Mouse (Mus musculus) myocyte (in vitro differentiated cells): Measurements from ENCODE around the gene Gabrp. TPM values are rescaled to one million over a fixed set of nuclear protein-coding genes. Genes with fewer than 3 reads are reported as not detected.

Source experiments
- H3K27me3 ChIP-seq: one replicate; pipeline ENCODE4 v1.6.1; 2011; ENCODE audit not compliant: control insufficient read depth, insufficient read depth, insufficient read length
- H3K36me3 ChIP-seq: one replicate; pipeline ENCODE4 v1.6.1; 2011; ENCODE audit not compliant: control insufficient read depth, insufficient read depth
- H3K4me2 ChIP-seq: one replicate; pipeline ENCODE4 v1.6.1; 2011; ENCODE audit warnings: low read depth, control low read depth
- H3K4me3 ChIP-seq: one replicate; pipeline ENCODE4 v1.5.1; 2011; ENCODE audit warnings: mild to moderate bottlenecking, control low read depth, moderate library complexity
- H3K79me2 ChIP-seq: one replicate; pipeline ENCODE4 v1.6.1; 2011; ENCODE audit not compliant: control insufficient read depth, insufficient read depth
- H3ac ChIP-seq: one replicate; pipeline ENCODE4 v1.6.1; 2011; ENCODE audit not compliant: control insufficient read depth, insufficient read length
- CEBPB ChIP-seq: IDR thresholded peaks from 2 replicates; pipeline ENCODE4 v1.6.1; 2011; ENCODE audit warnings: mild to moderate bottlenecking, moderate library complexity; ENCODE audit not compliant: poor library complexity, insufficient read depth, severe bottlenecking
- E2F4 ChIP-seq: IDR thresholded peaks from one replicate; pipeline ENCODE4 v1.6.1; 2011; ENCODE audit warnings: mild to moderate bottlenecking, control low read depth, moderate library complexity; ENCODE audit not compliant: insufficient read depth
- MAX ChIP-seq: IDR thresholded peaks from one replicate; pipeline ENCODE4 v1.6.1; 2011; ENCODE audit warnings: low read depth, mild to moderate bottlenecking, control low read depth
- MYOD1 ChIP-seq, 3 experiments: IDR thresholded peaks; one replicate each; pipeline ENCODE4 v1.6.1; 2011; ENCODE audit warnings: control low read depth in 2 of 3, low read depth in 2 of 3, mild to moderate bottlenecking in 2 of 3, moderate library complexity in 1 of 3; ENCODE audit not compliant: insufficient read length in 2 of 3, control insufficient read depth in 1 of 3
- MYOG ChIP-seq, 3 experiments: IDR thresholded peaks; one replicate each; pipeline ENCODE4 v1.6.1; 2011; ENCODE audit warnings: control low read depth in 2 of 3, low read depth in 2 of 3, mild to moderate bottlenecking in 2 of 3; ENCODE audit not compliant: insufficient read length in 2 of 3, control insufficient read depth in 1 of 3, insufficient read depth in 1 of 3
- POLR2A ChIP-seq: IDR thresholded peaks from one replicate; pipeline ENCODE4 v1.6.1; 2011; ENCODE audit warnings: low read depth, mild to moderate bottlenecking, control low read depth, moderate library complexity; ENCODE audit not compliant: insufficient read length
- POLR2AphosphoS2 ChIP-seq: IDR thresholded peaks from one replicate; pipeline ENCODE4 v1.6.1; 2011; ENCODE audit warnings: low read depth, control low read depth; ENCODE audit not compliant: insufficient read length
- REST ChIP-seq: IDR thresholded peaks from one replicate; pipeline ENCODE4 v1.6.1; 2011; ENCODE audit warnings: mild to moderate bottlenecking, control low read depth, moderate library complexity; ENCODE audit not compliant: insufficient read depth, insufficient read length
- SRF ChIP-seq: IDR thresholded peaks from one replicate; pipeline ENCODE4 v1.6.1; 2011; ENCODE audit warnings: low read depth; ENCODE audit not compliant: control insufficient read depth, insufficient read length
- TCF12 ChIP-seq: IDR thresholded peaks from one replicate; pipeline ENCODE4 v1.6.1; 2011; ENCODE audit warnings: mild to moderate bottlenecking, control low read depth; ENCODE audit not compliant: poor library complexity, insufficient read depth, severe bottlenecking
- TCF3 ChIP-seq: IDR thresholded peaks from one replicate; pipeline ENCODE4 v1.6.1; 2011; ENCODE audit warnings: low read depth, control low read depth; ENCODE audit not compliant: insufficient read length
- USF1 ChIP-seq: IDR thresholded peaks from one replicate; pipeline ENCODE4 v1.6.1; 2011; ENCODE audit warnings: low read depth, mild to moderate bottlenecking, control low read depth, moderate library complexity
- polyA plus RNA-seq: library from polyadenylated mRNA; unstranded; fragments of >200 nt; fragmentation: generic; extraction: Trizol; gene quantifications from one replicate; pipeline ENCODE4 v1.2.1, GENCODE M21; 2012; ENCODE audit warnings: missing spikeins

The Gabrp gene
- polyA plus RNA-seq, 1 experiment = not detected

- no peaks in the 10 kb centered on the region for H3K79me2 ChIP-seq
- TF ChIP-seq MYOD1 (IDR thresholded peaks at IDR 0.05; ENCODE audit: control insufficient read depth in 1 of 3, insufficient read length in 2 of 3, low read depth in 2 of 3) (no peak), E2F4 (no peak), POLR2AphosphoS2 (no peak), CEBPB (no peak), USF1 (no peak), REST (no peak), MAX (no peak), SRF (no peak), TCF3 (no peak), TCF12 (no peak), MYOG (IDR thresholded peaks at IDR 0.05; ENCODE audit: control insufficient read depth in 1 of 3, insufficient read depth in 1 of 3, insufficient read length in 2 of 3, low read depth in 2 of 3) (no peak), POLR2A (no peak)
Measured at GRCm38 (mm10) chr11:33536636-33537035, 42.1 kb downstream of the Gabrp start.

GRCm38 (mm10) chr11:33534541-33534940 lies 44.2 kb downstream of the Gabrp start:
- TF ChIP-seq POLR2AphosphoS2 (no peak), E2F4 (no peak), SRF (no peak), TCF12 (no peak), REST (no peak), TCF3 (no peak), CEBPB (no peak), USF1 (no peak), MAX (no peak), POLR2A (no peak), MYOD1 (IDR thresholded peaks at IDR 0.05; ENCODE audit: control insufficient read depth in 1 of 3, insufficient read length in 2 of 3, low read depth in 2 of 3) (no peak), MYOG (IDR thresholded peaks at IDR 0.05; ENCODE audit: control insufficient read depth in 1 of 3, insufficient read depth in 1 of 3, insufficient read length in 2 of 3, low read depth in 2 of 3) (no peak)
- Histone ChIP-seq H3K27me3 (no peaks in the 10 kb centered on the region), H3K79me2 (no peaks in the 10 kb centered on the region), H3K4me3 (no peak overlapping the region), H3ac (no peak overlapping the region), H3K36me3 (no peaks in the 10 kb centered on the region), H3K4me2 (no peak overlapping the region)

More at GRCm38 (mm10) chr11:33536636-33537035, 42.1 kb downstream of the Gabrp start:
- Histone ChIP-seq H3K27me3 (no peaks in the 10 kb centered on the region), H3K4me2 (no peak overlapping the region), H3K36me3 (no peaks in the 10 kb centered on the region), H3K4me3 (no peak overlapping the region), H3ac (no peak overlapping the region)

- no peak for TF ChIP-seq TCF12
- no peak for TF ChIP-seq POLR2A
- no peak for TF ChIP-seq POLR2AphosphoS2
- no peak for TF ChIP-seq USF1
- no peak for TF ChIP-seq REST
- no peak for TF ChIP-seq E2F4
- TF ChIP-seq MYOG (IDR thresholded peaks at IDR 0.05; ENCODE audit: control insufficient read depth in 1 of 3, insufficient read depth in 1 of 3, insufficient read length in 2 of 3, low read depth in 2 of 3) = no peak
- TF ChIP-seq TCF3 = no peak
- TF ChIP-seq SRF = no peak
- TF ChIP-seq CEBPB = no peak
- TF ChIP-seq MAX = no peak
- no peak for TF ChIP-seq MYOD1 (IDR thresholded peaks at IDR 0.05; ENCODE audit: control insufficient read depth in 1 of 3, insufficient read length in 2 of 3, low read depth in 2 of 3)
- no peaks in the 10 kb centered on the region for H3K79me2 ChIP-seq
- H3K36me3 ChIP-seq = no peaks in the 10 kb centered on the region
- no peaks in the 10 kb centered on the region for H3K27me3 ChIP-seq
- H3ac ChIP-seq = no peak overlapping the region
- H3K4me2 ChIP-seq = no peak overlapping the region
- H3K4me3 ChIP-seq = no peak overlapping the region
Measured at GRCm38 (mm10) chr11:33533577-33533976, 45.2 kb downstream of the Gabrp start.

GRCm38 (mm10) chr11:33529576-33529975 lies 49.2 kb downstream of the Gabrp start:
- no peak overlapping the region for H3K4me3 ChIP-seq
- no peak overlapping the region for H3ac ChIP-seq
- no peak for TF ChIP-seq MYOG (IDR thresholded peaks at IDR 0.05; ENCODE audit: control insufficient read depth in 1 of 3, insufficient read depth in 1 of 3, insufficient read length in 2 of 3, low read depth in 2 of 3)
- TF ChIP-seq CEBPB = no peak
- no peak for TF ChIP-seq TCF3
- no peak for TF ChIP-seq MYOD1 (IDR thresholded peaks at IDR 0.05; ENCODE audit: control insufficient read depth in 1 of 3, insufficient read length in 2 of 3, low read depth in 2 of 3)
- TF ChIP-seq MAX = no peak
- no peak for TF ChIP-seq REST
- TF ChIP-seq USF1 = no peak
- no peak for TF ChIP-seq POLR2A
- TF ChIP-seq TCF12 = no peak

GRCm38 (mm10) chr11:33513376-33513991 lies 65.3 kb downstream of the Gabrp start, which contains the start of gene Ranbp17:
Ranbp17 (minus strand) TSS chr11:33513746.
- Histone ChIP-seq H3K36me3 (no peaks in the 10 kb centered on the region), H3ac (no peak within 1 kb of the TSS), H3K4me3 (no peak within 1 kb of the TSS), H3K27me3 (no peaks in the 10 kb centered on the region), H3K4me2 (no peak within 1 kb of the TSS), H3K79me2 (no peaks in the 10 kb centered on the region)
- TF ChIP-seq POLR2AphosphoS2 = no peak
- no peak for TF ChIP-seq CEBPB
- no peak for TF ChIP-seq USF1
- no peak for TF ChIP-seq TCF3
- no peak for TF ChIP-seq SRF
- no peak for TF ChIP-seq E2F4

More at GRCm38 (mm10) chr11:33529576-33529975, 49.2 kb downstream of the Gabrp start:
- Histone ChIP-seq H3K79me2 (no peaks in the 10 kb centered on the region), H3K27me3 (no peaks in the 10 kb centered on the region), H3K36me3 (no peaks in the 10 kb centered on the region), H3K4me2 (no peak overlapping the region)
